Mouse (Mus musculus): ENCODE measurements around the gene Kat6b. TPM values are rescaled to one million over a fixed set of nuclear protein-coding genes. Genes with fewer than 3 reads are reported as not detected.
A peak's percentile ranks its signal among the peaks of the same experiment; 100 is the strongest.

Gene Kat6b
- polyA plus RNA-seq, 1 experiment from 2014 or later, result 34.6 TPM

DNA sequence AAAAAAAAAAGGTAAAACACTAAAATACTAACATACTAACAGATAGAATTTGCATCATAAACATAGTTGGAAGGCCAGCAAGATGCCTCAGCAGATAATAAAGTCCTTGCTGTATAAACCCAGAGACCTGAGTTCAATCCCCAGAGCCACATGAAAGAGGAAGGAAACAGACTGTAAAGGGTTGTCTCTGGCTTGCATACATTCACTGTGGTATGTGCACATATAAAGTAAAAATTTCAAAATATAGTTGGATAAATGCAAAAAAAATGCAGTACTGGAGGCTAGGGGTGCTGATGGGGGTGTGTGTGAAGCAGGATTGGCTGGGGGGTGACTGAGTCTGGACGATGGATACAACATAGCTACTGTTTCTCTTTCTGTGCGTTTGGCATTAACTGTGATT, 224.2 kb downstream of the Kat6b start:
- no peak overlapping the region for H3K9ac ChIP-seq (replicated peaks; ENCODE audit: low read depth, low read length)
- H3K27ac ChIP-seq (ENCODE audit: low read length), result no peak overlapping the region

DNA sequence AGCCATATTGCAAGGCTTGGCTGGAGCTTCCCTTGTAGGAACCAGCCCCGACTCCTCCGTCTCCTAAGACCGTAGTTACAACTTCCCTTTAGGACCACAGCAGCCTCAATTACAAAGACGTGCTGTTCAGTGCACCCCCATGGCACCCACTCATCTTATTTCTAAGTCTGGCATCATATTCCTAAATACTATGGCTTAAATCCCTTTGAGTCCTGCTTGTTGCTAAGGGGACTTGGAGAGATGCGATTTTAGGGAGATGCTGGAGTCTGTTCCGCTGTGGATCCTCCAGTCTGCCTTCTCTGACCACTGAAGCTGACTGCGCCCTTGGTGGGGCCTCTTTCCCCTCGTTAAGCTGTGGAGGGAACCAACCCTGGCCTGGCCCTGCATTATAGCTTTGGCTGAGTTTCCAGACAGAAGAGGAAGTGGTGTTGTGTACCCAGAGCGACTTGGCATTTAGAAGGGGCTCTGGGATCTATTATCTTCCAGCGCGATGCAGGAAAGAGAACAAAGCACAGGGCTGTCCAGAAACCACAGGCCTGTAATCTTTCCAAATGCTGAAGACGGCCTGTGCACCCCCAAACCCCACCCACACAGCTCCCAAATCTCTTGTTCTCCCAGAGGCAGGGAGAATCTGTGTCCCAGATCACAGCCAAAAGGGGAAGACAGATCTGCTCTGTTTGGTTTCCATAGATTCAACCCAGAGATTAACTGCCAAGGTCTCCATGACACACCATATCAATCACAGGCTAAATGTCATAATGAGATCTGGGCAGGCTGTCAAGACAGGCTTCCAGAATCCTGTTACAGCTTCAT, 225.7 kb downstream of the Kat6b start:
- Histone ChIP-seq H3K4me1 (replicated peaks; ENCODE audit: control insufficient read depth, insufficient read depth, low read length) (peaks cover 9% of the 10 kb centered on the region), H3K9ac (replicated peaks; ENCODE audit: low read depth, low read length) (no peak overlapping the region; the same call in 1 of the 2 replicates), H3K4me3 (replicated peaks; ENCODE audit: low read length) (no peak overlapping the region), H3K27ac (ENCODE audit: low read length) (peak overlapping the region; percentile 84), H3K27me3 (replicated peaks; ENCODE audit: control insufficient read depth, insufficient read depth, low read length) (no peaks in the 10 kb centered on the region), H3K9me3 (ENCODE audit: control insufficient read depth, low read length) (no peaks in the 10 kb centered on the region), H3K4me2 (ENCODE audit: low read length) (no peak overlapping the region), H3K36me3 (ENCODE audit: control insufficient read depth, insufficient read depth) (no peaks in the 10 kb centered on the region)
- ATAC-seq, result peak; percentile 82
- 42% methylated on average over 12 of the region's 12 CpGs for WGBS

More for the DNA sequence above, 224.2 kb downstream of the Kat6b start:
- Histone ChIP-seq H3K4me3 (replicated peaks; ENCODE audit: low read length) (no peak overlapping the region), H3K36me3 (ENCODE audit: control insufficient read depth, insufficient read depth) (no peaks in the 10 kb centered on the region), H3K4me1 (replicated peaks; ENCODE audit: control insufficient read depth, insufficient read depth, low read length) (peaks cover 9% of the 10 kb centered on the region), H3K9me3 (ENCODE audit: control insufficient read depth, low read length) (no peaks in the 10 kb centered on the region), H3K4me2 (ENCODE audit: low read length) (no peak overlapping the region), H3K27me3 (replicated peaks; ENCODE audit: control insufficient read depth, insufficient read depth, low read length) (no peaks in the 10 kb centered on the region)
- no peak for ATAC-seq
- 88% methylated on average over 2 of the region's 2 CpGs for WGBS

DNA sequence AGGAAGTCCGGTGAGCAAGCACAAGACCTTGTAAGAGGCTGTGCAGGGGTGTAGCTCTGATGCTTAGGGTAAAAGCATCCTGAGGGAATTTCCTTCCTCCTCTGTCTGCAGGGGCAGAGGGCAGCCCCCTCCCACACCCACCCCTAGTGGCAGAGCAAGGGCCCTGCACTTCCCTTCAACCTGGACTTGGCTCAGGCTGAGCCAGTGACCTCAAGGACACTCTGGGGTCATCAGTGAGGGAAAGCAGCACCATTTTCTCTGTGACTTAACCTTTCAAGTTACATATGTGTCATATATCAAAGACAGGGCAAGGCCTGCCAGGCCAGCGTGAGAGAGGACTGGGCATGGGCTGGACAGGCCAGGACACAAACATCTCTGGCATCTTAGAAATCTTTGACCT, 228.3 kb downstream of the Kat6b start:
- H3K27me3 ChIP-seq (replicated peaks; ENCODE audit: control insufficient read depth, insufficient read depth, low read length), result no peaks in the 10 kb centered on the region
- peaks cover 9% of the 10 kb centered on the region for H3K4me1 ChIP-seq (replicated peaks; ENCODE audit: control insufficient read depth, insufficient read depth, low read length)
- no peak overlapping the region for H3K9ac ChIP-seq (replicated peaks; ENCODE audit: low read depth, low read length)
- H3K36me3 ChIP-seq (ENCODE audit: control insufficient read depth, insufficient read depth), result no peaks in the 10 kb centered on the region
- H3K4me3 ChIP-seq (replicated peaks; ENCODE audit: low read length), result no peak overlapping the region
- no peak overlapping the region for H3K27ac ChIP-seq (ENCODE audit: low read length)
- no peak overlapping the region for H3K4me2 ChIP-seq (ENCODE audit: low read length)
- H3K9me3 ChIP-seq (ENCODE audit: control insufficient read depth, low read length), result no peaks in the 10 kb centered on the region
- ATAC-seq, result no peak
- WGBS, result 61% methylated on average over 2 of the region's 2 CpGs

DNA sequence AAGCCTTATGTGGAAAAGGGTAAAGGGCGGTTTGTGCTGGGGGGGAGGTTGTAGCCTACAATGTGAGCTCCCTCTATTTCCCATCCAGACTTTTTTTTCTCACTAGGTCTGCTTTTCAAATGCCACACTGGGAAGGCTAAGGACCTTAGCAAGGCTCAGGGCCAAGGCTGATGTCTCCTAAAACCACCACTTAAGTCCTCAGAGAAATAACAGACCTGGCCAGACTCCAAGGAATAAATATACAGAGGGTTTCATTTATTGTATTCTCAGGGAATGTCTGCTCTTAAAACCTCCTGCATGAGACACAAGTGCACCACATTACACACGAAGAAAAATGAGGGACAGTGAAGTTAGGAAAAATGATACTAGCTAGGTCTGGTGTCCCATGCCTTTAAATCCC, 230.0 kb downstream of the Kat6b start:
- 65% methylated on average over 2 of the region's 2 CpGs for WGBS

DNA sequence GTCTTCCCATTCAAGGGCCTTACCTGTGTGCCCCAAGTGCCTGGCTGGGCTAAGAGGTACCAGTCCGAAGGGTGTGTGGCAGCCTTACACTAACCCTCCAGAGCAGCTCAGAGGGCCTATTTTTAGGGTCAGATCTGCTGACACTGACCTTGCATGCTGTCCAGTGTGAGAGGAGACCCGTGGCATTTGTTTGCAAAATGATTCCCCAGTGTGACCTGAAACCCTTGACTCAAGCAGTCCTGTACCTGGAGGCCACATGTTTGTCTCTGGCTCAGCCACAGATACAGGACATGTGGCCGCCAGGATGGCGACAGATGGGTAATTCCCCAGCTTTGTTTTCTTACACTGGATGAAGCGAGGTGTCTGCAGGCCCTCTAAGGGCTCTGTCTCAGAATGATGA, 233.3 kb downstream of the Kat6b start, which contains the start of gene Dupd1:
Gene Dupd1, minus strand, starts transcription at position 91 of the 400 bp plus-strand sequence.
- ATAC-seq, result no peak
- peaks cover 2% of the 10 kb centered on the region for H3K4me1 ChIP-seq (replicated peaks; ENCODE audit: control insufficient read depth, insufficient read depth, low read length)
- 0 out of 2 replicates have a peak, but pooled peaks cover 3% of the 10 kb centered on the region for H3K9me3 ChIP-seq (ENCODE audit: control insufficient read depth, low read length)
- H3K27me3 ChIP-seq (replicated peaks; ENCODE audit: control insufficient read depth, insufficient read depth, low read length), result no peaks in the 10 kb centered on the region
- 84% methylated on average over 5 of the region's 5 CpGs for WGBS
- no peaks in the 10 kb centered on the region for H3K36me3 ChIP-seq (ENCODE audit: control insufficient read depth, insufficient read depth)
- H3K4me3 ChIP-seq (replicated peaks; ENCODE audit: low read length), result no peak within 1 kb of the TSS
- H3K9ac ChIP-seq (replicated peaks; ENCODE audit: low read depth, low read length), result no peak within 1 kb of the TSS
- no peak within 1 kb of the TSS for H3K27ac ChIP-seq (ENCODE audit: low read length)
- no peak within 1 kb of the TSS for H3K4me2 ChIP-seq (ENCODE audit: low read length)

More for the DNA sequence above, 230.0 kb downstream of the Kat6b start:
- no peak for ATAC-seq
- H3K9me3 ChIP-seq (ENCODE audit: control insufficient read depth, low read length), result 0 out of 2 replicates have a peak, but pooled peaks cover 3% of the 10 kb centered on the region
- no peaks in the 10 kb centered on the region for H3K36me3 ChIP-seq (ENCODE audit: control insufficient read depth, insufficient read depth)
- H3K9ac ChIP-seq (replicated peaks; ENCODE audit: low read depth, low read length), result no peak overlapping the region
- no peak overlapping the region for H3K4me2 ChIP-seq (ENCODE audit: low read length)
- H3K4me3 ChIP-seq (replicated peaks; ENCODE audit: low read length), result no peak overlapping the region
- peaks cover 9% of the 10 kb centered on the region for H3K4me1 ChIP-seq (replicated peaks; ENCODE audit: control insufficient read depth, insufficient read depth, low read length)
- H3K27ac ChIP-seq (ENCODE audit: low read length), result no peak overlapping the region
- no peaks in the 10 kb centered on the region for H3K27me3 ChIP-seq (replicated peaks; ENCODE audit: control insufficient read depth, insufficient read depth, low read length)

DNA sequence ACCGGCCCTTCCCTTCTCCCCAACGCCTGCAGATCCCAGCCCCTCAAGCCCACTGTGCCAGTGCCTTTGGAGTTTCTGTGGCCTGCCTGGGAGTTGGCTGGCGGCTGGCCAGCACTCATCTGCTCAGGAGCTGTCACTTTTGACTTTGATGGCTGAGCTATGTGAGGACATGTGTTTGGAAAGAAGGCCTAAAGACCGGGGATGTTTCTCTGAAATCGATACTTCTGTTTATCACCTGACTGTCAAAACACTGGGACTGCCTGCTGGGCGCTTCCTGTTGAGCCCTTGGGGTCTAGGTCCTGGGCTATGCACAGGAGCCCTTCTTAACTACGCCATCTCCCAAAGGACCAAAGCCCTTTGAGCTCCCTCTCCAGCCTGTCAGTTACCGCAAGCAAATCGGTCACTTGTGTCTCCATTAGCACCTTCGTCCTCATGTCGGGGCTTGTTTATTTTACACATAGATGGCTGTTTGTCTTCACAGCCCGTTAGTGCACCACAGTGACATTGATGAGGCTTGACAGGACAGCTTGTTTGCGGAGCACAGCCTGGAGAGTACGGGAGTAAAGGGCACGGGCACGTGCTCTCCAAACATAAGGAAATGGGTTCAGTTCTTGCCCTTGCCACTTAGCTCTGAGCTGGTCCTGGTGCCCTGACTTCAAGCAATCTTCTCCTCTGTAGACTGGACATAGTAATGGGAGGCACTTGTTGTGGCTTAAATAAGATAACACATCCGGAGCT, 238.6 kb downstream of the Kat6b start:
- Histone ChIP-seq H3K4me1 (replicated peaks; ENCODE audit: control insufficient read depth, insufficient read depth, low read length) (peaks cover 8% of the 10 kb centered on the region), H3K27me3 (replicated peaks; ENCODE audit: control insufficient read depth, insufficient read depth, low read length) (no peaks in the 10 kb centered on the region), H3K9ac (replicated peaks; ENCODE audit: low read depth, low read length) (no peak overlapping the region), H3K27ac (ENCODE audit: low read length) (no peak overlapping the region), H3K9me3 (ENCODE audit: control insufficient read depth, low read length) (0 out of 2 replicates have a peak, but pooled peaks cover 3% of the 10 kb centered on the region), H3K4me2 (ENCODE audit: low read length) (no peak overlapping the region), H3K4me3 (replicated peaks; ENCODE audit: low read length) (no peak overlapping the region), H3K36me3 (ENCODE audit: control insufficient read depth, insufficient read depth) (no peaks in the 10 kb centered on the region)
- WGBS, result 36% methylated on average over 17 of the region's 17 CpGs
- peak; percentile 64; the same call in 1 of the 2 replicates for ATAC-seq

DNA sequence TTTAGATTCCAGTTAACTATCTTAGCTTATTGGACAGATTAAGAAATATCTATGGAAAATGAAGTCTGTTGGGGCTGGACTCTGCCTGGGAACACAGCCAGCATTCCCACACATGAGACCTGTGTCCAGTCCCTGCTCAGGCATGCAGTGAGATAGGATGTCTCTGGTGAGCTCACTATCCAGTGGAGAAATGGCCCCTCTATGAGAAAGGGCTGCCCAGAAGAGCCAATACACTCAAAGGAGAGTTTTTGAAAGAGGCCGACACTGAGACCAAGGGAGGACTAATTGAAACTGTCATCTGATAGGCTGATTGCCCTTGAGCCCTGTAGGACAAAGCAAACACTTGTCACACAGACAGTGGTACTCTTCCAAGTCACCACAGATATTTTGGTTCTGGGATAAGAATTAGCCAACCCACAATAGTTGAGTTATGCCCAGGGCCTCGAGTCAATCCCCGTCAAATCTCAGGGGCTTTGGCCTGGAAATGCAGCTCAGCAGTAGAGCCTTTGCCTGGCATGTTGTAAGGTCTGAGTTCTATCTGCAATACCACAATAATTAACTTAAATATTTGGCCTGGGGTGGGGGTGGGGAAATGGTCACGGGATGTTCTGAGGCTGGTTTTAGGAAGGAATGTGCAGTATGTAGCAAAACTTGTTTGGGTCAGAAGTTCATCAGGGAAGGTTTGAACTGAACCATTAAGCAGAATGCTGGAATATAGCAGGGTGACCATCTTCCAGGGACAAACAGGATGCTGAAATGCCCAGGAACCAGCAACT, 239.4 kb downstream of the Kat6b start:
- H3K9ac ChIP-seq (replicated peaks; ENCODE audit: low read depth, low read length), result no peak overlapping the region
- 86% methylated on average over 4 of the region's 4 CpGs for WGBS
- ATAC-seq, result no peak
- H3K27ac ChIP-seq (ENCODE audit: low read length), result no peak overlapping the region
- H3K4me1 ChIP-seq (replicated peaks; ENCODE audit: control insufficient read depth, insufficient read depth, low read length), result peaks cover 8% of the 10 kb centered on the region
- H3K9me3 ChIP-seq (ENCODE audit: control insufficient read depth, low read length), result 0 out of 2 replicates have a peak, but pooled peaks cover 1% of the 10 kb centered on the region
- H3K36me3 ChIP-seq (ENCODE audit: control insufficient read depth, insufficient read depth), result no peaks in the 10 kb centered on the region
- H3K4me3 ChIP-seq (replicated peaks; ENCODE audit: low read length), result no peak overlapping the region
- no peak overlapping the region for H3K4me2 ChIP-seq (ENCODE audit: low read length)
- no peaks in the 10 kb centered on the region for H3K27me3 ChIP-seq (replicated peaks; ENCODE audit: control insufficient read depth, insufficient read depth, low read length)
